12 mouse cellular contexts compared by ENCODE assay signal in the genomic region with DNA sequence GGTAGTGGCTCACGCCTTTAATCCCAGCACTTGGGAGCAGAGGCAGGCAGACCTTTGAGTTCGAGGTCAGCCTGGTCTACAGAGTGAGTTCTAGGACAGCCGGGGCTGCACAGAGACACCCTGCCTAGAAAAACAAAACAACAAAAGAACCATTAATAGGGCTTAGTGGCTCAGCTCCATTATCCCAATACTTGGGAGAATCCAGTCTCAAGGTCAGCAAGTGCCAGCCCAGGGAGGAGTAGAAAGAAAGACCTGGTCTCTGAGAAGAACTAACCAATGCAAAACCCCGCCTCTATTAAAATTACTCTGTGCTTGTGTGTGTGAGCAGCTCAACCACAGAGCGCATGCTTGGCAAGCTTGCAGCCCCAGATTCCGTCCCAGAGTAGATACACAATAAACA. TPM values are rescaled to one million over a fixed set of nuclear protein-coding genes. Genes with fewer than 3 reads are reported as not detected.
"Had no signal": no experiment of that assay in that cellular context is flagged by ENCODE, and none has a peak within 500 bp of the region (broad histone marks: within the 10 kb centered on the region; RNA-seq: fewer than 3 reads in every experiment).

No protein-coding gene starts in this region.

- DNase-seq: liver, postnatal 0 days; lung, adult 2 months; lung, postnatal 4 days; midbrain, embryonic 14.5 days; retina, postnatal 1 day; right cerebral cortex, adult 18-20 months; right cerebral cortex, postnatal 25 days; right cerebral cortex, postnatal 4 days; spleen, adult 18-20 months; thymus, adult 2 months; thymus, postnatal 36 days had no signal

RNA-seq across cellular contexts. Expression of a gene that starts 57.9 kb away (rescaled TPM):
- total RNA-seq: megakaryocyte-erythroid progenitor cell, adult 5-6 weeks had no signal
